Mouse (Mus musculus): ENCODE measurements at regions not wholly inside any gene's neighbourhood (a gene's known extent, or its start where the extent isn't known, plus 50 kb on each side); places are given as distances from the start of the nearest gene placed in this dataset.
A peak's percentile ranks its signal among the peaks of the same experiment; 100 is the strongest.
"Not testable (repeated sequence)": the region's sequence is repeated elsewhere in the genome, so short reads cannot be mapped to it uniquely, and the experiment has no call there.

GRCm38 (mm10) chr6:41225382-41225781, 76.7 kb upstream of the Try4 start:
- no peak for DNase-seq

GRCm38 (mm10) chr6:41218415-41218814, 83.7 kb upstream of the Try4 start:
- DNase-seq, result no peak

GRCm38 (mm10) chr6:41215857-41216256, 86.2 kb upstream of the Try4 start:
- DNase-seq, result peak; percentile 62

GRCm38 (mm10) chr6:41205864-41206263, 96.2 kb upstream of the Try4 start:
- no peak for DNase-seq

- no peak for DNase-seq
Measured at GRCm38 (mm10) chr6:41202882-41203281, 99.2 kb upstream of the Try4 start.

GRCm38 (mm10) chr6:41202302-41202701, 99.8 kb upstream of the Try4 start:
- peak; percentile 2 for DNase-seq

- no peak for DNase-seq
Measured at GRCm38 (mm10) chr6:41194464-41194863, 107.6 kb upstream of the Try4 start.

- no peak for DNase-seq
Measured at GRCm38 (mm10) chr6:41191734-41192326, 110.2 kb upstream of the Try4 start.

GRCm38 (mm10) chr6:41188910-41189309, 113.2 kb upstream of the Try4 start:
- no peak for DNase-seq

- peak; percentile 56 for DNase-seq
Measured at GRCm38 (mm10) chr6:41187966-41188365, 114.1 kb upstream of the Try4 start.

- peak; percentile 54 for DNase-seq
Measured at GRCm38 (mm10) chr6:41178896-41179295, 123.2 kb upstream of the Try4 start.

- DNase-seq, result peak; percentile 26
Measured at GRCm38 (mm10) chr6:41178019-41178418, 124.0 kb upstream of the Try4 start.

GRCm38 (mm10) chr6:41177152-41177551, 124.9 kb upstream of the Try4 start:
- no peak for DNase-seq

GRCm38 (mm10) chr6:41176034-41176433, 126.0 kb upstream of the Try4 start:
- DNase-seq, result no peak

- DNase-seq, result no peak
Measured at GRCm38 (mm10) chr6:41163491-41163890, 128.2 kb upstream of the 2210010C04Rik start.

- DNase-seq, result no peak
Measured at GRCm38 (mm10) chr6:41161693-41162092, 126.4 kb upstream of the 2210010C04Rik start.

GRCm38 (mm10) chr6:41152101-41152500, 116.8 kb upstream of the 2210010C04Rik start:
- no peak for DNase-seq

- DNase-seq, result no peak
Measured at GRCm38 (mm10) chr6:41151542-41151941, 116.2 kb upstream of the 2210010C04Rik start.

- no peak for DNase-seq
Measured at GRCm38 (mm10) chr6:41140916-41141315, 105.6 kb upstream of the 2210010C04Rik start.

GRCm38 (mm10) chr6:41137401-41137777, 102.1 kb upstream of the 2210010C04Rik start:
- not testable (repeated sequence) for DNase-seq

GRCm38 (mm10) chr6:41136717-41137400, 101.5 kb upstream of the 2210010C04Rik start:
- DNase-seq, result peak; percentile 66

GRCm38 (mm10) chr6:41135160-41135559, 99.9 kb upstream of the 2210010C04Rik start:
- DNase-seq, result no peak

- DNase-seq, result no peak
Measured at GRCm38 (mm10) chr6:41129906-41130305, 94.6 kb upstream of the 2210010C04Rik start.

GRCm38 (mm10) chr6:41127816-41128215, 92.5 kb upstream of the 2210010C04Rik start:
- DNase-seq, result no peak

- DNase-seq, result no peak
Measured at GRCm38 (mm10) chr6:41126855-41127254, 91.5 kb upstream of the 2210010C04Rik start.
